Mouse (Mus musculus) spleen, adult 12 weeks (tissue): ENCODE data around the gene Adgrd1.

Experiments used
- DNase-seq: peaks from one replicate; pipeline ENCODE4 v3.0.0; 2022; ENCODE audit warnings: low spot score

The Adgrd1 gene

DNA sequence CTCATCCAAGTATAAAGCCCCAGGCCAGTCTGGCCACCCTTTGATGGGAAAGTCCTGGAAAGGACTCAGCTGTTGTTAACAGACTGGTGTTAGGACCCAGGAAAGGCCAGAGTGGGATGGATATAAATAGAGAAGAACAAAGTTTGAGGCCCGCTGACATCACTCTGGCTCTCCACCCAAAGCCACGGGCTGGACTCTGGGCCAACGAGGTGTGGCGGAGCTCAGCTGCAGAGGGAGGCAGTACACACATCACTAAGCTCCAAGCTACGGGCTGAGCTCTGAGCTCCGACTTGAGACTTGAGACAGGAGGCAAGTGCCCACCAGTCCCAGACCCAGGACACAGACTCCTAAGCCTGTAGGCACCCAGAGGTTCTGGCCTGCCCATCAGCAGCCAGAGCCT is at the start of gene Adgrd1:
Adgrd1 (plus strand) TSS at position 240 of the 400 bp plus-strand sequence.
- no peak for DNase-seq

DNA sequence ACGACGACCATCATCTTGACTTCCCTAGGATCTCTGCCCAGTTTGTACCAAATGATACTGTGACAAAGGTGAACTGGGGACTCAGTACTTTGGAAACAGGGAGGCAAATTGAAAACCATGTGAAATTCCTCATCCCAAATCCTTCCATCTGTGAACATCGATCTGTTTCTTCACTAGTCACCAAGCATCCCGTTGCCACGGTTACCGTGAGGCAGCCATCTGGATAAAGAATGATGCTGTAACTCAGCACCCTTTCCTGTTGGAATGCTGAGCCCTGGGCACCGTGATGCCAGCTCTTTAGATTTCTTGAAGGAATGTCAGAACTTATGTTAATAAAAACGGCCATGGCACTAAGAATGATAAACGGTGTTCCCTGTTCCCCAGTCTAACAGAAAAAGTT is 47.2 kb upstream of the Adgrd1 start:
- DNase-seq, result no peak

DNA sequence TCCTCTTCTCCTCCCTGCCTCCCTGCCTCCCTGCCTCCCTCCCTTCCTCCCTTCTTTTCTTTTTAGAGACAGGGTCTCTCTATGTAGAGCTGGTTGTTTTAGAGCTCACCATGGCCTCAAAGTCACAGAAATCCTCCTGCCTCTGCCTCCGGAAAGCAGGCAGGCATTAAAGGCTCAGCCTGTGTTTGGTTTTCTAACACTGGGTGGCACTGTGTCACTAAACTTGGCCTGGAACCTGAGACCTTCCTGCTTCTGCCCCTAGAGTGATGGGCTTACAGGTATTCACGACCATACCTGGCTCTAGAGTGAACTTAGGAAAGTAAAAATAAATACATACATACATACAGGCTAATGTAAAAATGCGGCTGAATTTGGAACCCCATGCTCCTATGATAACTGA is 44.6 kb upstream of the Adgrd1 start:
- DNase-seq, result no peak

DNA sequence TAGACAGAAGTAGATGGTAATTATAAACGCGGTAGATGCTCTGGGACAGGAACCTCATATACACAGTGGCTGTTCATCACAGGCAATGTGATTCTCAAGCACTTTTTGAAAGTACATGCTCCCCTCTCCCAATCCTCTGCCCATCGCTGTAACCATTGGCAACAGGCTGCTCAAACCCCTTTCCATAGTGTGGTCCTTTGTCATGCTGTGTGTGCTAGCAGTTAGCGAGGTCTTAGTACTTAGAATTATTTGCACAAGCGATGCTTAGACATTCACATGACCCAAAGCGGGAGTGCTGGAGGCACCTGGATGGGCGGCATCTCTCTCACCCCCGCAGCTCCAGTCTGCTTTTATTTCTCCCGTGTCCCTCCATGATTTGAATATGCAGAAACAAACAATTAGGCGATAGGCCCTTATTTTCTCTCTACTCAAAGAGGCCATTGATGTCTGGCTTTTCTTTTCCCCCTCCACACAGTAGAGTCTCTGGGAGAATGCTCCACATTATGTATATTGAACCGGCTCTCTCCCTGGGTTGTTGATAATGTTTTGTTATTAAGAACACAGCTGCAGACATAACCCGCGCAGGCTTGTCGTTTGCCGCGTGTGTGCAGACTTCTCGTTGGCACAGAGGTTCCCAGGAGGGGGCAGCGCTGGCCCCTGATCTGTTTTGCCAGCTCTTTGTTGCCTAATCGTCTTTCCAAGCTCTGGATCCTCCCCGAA is 43.8 kb upstream of the Adgrd1 start:
- DNase-seq, result no peak

DNA sequence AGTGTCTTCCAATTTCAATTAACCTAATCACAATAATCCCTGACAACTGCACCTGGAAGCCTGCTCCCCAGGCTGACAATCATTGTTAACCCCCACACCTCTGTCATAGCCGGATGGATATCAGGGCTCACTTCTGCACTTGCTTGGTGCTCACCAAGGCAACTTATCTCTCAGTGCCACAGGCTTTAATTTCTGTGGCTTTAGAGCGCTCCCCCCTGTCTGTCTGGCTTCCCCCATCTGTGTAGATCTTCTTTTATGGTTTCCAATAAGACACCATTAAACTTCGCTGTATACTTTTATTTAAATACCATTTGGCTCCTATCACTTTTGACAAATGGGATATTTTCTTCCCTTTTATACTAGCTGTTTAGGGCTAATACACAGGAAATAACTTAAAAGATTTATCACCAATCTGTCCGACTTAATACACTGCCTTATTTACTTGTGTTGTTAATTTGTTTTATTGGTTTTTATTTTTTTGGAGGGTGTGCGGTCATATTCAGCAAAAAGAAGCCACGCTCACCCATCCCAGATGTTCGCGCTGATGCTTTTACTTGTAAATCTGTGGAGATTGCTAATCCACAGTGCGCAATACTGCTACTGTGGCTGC is 41.8 kb upstream of the Adgrd1 start:
- DNase-seq, result no peak

DNA sequence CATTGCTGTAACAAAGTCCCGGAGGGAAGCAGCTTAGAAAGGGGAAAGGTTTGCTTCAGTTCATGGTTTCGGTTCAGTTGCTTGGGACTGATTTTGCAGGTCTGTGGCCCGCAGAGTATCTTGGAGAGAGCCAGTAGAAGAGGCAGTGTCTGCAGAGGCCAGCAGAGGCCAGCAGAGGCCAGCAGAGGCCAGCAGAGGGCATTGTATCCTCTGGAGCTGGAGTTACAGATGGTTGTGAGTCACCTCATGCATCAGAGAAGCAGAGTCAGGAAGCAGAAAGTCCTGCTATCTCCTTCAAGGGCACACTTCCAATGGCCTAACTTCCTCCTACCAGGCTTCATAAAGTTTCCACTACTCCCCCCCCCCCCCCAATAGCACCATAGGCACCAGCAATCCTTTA is 37.4 kb upstream of the Adgrd1 start:
- no peak for DNase-seq

DNA sequence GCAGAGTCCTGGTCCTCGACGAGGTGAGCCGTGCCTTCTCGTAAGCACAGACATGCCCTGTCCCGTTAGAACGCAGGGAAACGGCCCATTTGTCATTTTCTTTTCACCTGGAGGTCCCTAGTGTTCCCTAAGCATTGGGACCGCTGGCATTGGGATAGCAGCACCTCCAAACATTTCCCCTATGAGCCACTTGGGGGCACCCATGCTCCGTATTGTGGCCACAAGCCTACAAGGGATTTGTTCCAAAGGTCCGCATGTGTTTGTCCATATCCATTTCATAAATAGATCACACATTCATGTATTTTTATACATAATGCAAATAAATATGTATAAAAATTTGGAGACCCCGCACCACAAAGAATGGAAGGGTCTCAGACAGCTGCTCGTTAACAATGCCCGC is 35.0 kb upstream of the Adgrd1 start:
- DNase-seq, result no peak

DNA sequence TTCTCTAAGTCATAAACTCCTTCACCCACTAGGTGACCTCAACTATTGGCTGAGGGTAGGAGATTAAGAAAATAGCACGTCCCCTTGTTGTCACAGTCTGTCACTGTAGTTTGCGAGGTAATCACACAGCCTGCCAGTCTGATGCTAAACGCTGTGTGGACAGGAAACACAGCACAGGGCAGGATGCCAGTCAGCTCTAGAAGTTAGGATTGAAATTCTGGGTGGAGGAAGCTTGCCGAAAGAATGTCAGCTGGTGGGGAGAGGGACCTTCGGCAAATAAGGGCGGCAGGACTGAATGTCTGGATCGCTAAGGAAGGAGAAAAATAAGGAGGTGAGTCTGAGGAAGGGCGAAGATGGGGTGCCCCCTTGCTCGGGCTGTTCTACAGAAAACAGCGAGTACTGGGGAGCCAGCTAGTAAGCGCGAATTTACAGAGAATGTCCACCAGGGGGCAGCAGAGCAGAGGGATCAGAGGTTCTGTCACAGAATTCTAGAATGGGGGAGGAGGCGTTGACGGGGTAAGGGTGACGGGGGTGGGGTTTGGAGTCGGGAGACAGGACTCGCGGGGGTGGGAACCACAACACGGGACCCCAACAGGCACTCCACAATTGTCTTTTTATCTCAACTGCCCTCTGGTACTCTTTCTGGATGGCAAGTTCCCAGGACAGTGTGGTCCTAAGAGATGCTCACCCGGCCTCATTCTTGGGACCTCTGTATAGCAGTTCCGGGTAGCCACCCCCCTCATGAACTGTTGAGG is 33.3 kb upstream of the Adgrd1 start:
- DNase-seq, result peak; percentile 48

DNA sequence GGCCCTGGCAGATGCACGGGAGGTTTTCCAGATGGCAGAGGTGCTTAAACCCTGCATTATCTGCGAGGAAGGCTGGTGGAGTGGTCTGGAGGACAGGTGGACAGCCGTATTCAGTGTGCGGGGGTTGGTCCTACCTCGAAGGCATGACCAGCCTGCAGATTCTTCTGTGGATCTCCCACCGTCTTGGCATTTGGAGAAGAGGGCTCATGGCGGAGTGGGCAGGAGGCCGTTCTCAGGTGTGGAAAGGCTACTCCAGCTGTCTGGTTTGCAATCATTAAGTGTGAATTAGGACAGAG is 32.8 kb upstream of the Adgrd1 start:
- DNase-seq, result no peak

DNA sequence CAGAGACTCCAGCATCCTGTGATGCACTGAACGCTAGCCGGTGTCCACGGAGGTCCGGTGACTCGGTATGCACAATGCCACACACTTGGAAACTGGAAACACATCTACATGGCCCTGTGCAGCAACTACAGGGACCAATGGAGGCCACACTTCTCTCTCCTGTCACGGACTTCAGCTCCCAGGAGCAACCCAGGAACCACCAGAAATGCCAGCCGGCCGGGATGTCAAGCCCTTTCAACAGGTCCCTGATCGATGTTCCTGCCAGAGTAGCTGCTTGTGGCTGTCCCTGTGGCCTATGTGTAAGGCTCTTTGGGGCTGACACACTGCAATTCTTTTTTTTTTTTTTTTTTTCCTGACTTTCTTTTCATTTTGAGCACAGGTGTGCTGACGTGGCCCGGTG is 32.4 kb upstream of the Adgrd1 start:
- no peak for DNase-seq

DNA sequence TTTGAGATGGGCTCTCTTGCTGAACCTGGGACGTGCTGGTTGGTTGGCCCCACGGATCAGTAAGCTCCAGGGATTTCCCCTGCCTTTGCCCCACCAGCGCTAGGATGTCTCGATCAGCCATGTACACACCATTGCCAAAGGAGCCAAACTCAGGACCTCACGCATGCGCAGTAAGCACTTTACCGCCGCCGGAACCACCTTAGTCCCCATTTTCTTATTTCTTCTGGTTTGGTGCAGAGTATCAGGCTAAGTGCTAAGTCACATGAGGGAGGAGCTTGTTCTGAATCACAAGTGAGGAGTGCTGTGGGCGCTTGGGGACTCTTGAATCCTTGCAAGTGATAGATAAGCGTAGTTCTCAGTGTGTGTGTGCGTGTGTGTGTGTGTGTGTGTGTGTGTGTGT is 31.2 kb upstream of the Adgrd1 start:
- DNase-seq, result no peak

DNA sequence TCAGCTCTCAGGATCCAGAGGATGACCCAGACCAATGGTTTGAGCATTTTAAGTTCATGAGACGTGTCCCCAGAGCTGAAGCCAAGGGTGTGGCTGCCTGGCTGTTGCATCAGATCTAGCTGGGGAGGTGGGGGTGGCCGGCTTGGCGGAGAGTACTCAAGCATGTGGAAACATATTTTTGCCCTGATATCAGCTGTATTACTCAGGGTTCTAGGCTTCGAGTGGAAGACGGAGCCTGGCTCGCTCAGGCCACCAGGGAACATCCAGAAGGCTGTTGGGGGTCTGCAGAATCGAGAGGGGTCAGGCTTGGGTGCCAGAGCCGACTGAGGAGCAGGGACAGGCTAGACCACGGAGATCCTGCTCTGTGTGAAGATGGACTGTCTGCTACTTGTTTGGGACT is 30.6 kb upstream of the Adgrd1 start:
- DNase-seq, result no peak

DNA sequence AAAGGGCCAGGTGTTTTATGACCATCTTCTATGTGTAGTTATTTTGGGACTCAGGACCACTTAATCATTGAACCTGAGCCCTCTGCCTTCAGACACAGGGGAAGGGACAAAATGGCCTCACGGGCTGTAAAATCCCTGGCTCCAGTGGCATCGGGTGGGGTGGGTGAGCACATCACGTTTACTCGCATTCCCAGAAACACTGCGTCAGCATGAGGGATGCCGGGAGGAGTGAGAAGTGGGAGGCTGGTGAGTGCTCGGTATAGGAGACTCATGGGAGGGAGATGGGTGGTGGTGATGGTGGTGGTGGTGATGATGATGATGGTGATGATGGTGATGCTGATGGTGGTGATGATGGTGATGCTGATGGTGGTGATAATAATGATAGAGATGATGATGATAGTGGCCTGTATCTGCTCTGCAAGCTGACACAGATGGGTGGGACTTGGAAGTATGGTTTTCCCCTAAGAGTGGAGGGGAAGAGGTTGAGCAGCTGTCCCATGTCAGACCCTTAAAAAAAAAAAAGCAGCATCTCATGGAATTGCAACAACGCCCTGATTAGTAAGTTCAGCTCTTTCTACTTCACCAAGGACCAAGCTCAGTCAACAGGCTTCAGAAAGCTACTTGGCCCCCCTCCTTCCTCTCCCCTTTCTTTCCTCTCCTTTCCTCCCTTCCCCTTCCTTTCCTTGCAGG is 29.9 kb upstream of the Adgrd1 start:
- DNase-seq, result no peak

DNA sequence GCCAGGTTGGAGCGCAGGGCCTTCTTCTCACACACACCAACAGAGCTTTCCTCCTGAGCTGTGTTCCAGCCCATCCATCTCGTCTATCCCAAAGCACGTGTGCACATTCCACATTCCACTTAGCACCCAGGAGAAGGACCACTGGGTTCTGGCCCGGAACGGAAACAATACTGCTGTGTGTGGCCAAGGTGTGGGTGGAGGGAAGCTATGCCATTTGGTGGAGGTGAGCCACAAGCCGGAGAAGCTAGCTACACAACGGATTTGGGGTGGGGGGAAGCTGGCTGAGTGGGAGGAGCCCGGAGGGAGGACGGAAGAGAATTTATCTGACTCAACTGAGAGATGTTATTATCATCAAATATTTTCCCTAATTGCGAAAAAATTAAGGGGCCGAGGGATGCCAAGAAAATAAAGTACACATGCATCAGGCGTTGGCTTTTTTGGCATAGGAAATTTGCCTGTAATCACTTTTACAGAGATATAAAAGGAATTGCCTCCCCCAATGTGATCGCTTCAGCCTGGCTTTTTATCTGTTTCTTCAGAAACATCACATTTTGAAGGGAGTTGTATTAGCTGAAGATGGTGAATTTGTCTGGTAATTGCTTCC is 29.2 kb upstream of the Adgrd1 start:
- DNase-seq, result no peak

DNA sequence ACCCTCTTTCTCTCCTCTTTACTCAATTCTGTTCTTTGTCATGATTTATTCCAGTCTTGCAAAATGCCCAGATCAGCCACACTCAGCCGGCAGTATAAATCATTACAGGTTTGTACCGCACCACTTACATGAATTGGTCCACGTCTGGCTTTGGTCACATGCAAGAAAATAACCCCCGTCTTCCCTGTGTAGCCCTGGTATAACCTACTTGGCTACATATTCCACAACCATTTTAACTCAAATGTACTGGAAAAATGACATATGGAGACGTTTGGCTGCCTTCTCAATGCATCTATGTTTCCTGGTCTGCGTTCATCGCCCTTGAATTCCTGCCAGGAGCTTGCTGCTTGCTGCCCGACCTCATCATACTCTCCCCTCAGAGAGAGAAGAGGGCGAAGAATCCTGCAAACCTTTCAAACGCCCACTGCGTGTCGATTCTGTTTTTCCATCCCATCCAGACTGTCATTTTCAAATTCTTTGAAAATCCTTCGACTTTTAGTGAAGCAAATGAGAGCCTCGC is 24.7 kb upstream of the Adgrd1 start:
- no peak for DNase-seq

DNA sequence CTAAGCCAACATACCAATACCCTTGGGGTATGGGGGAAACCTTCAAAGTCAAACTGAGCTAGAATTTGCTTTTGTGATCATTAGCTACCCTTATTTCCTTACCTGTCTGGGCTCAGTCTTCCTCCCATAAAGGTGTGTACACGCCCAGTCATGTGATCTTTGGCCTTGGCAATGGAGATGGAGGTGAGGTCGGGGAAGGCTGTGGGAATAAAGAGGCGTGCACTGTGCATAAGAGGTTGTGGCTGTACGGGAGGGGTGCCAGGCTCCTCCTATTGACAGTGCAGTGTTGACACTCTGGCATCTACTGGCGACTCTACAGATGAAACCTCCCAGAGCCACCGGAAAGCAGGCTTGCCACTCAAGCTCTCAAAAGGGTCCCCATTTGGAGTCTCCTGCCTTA is 23.1 kb upstream of the Adgrd1 start:
- DNase-seq, result no peak

DNA sequence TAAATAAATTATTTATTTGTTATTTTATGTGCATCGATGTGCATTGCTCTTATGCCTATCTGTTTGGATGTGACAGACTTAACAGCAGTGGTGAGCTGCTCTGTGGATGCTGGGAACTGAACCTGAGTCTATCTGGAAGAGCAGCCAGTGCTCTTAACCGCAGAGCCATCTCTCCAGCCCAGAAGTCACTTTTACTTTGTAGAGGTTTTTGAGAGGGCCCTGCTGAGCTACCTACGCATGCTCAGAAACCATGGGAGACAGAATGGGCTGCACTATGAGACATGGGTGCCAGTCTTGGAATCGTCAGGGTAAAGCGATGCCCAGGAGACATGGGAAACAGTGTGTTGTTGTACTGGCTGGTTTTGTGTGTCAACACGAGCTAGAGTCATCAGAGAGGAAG is 20.5 kb upstream of the Adgrd1 start:
- DNase-seq, result no peak

DNA sequence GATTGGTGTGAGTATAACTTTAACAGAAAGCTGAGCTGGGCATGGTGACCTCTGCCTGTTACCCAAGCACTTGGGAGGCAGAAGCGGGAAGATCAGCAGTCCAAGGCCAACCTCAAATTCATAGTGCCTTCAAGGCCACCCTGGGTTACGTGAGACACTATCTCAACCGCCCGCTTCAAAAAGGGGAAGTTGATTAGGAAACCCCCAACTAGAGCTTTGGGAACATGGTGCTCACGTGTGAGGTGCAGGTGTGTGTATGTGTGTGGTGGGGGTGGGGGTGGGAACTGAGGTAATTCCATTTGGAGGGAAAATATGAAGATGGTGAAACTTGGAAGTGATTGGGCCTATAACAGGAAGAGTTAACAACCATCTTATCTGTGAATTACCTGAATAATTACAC is 19.3 kb upstream of the Adgrd1 start:
- DNase-seq, result no peak

DNA sequence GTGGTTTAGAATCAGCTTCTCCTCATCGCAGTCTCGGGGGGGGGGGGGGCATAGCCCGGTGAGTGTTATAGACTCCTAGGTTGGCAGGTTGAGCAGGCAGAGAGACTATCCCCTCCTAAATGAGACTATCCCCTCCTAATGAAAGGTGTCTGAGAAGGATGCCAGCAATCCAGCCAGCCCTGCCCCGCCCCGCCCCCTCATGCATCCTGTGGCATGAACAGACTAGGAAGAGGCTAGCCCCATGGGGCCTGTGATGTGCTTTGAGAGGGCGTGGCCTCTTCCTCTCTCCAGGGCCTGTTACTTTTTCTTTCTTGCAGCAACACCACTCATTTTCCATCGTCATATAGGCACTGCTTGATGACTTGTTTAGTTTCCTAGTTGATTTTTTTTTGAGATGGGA is 15.0 kb upstream of the Adgrd1 start:
- DNase-seq, result no peak

DNA sequence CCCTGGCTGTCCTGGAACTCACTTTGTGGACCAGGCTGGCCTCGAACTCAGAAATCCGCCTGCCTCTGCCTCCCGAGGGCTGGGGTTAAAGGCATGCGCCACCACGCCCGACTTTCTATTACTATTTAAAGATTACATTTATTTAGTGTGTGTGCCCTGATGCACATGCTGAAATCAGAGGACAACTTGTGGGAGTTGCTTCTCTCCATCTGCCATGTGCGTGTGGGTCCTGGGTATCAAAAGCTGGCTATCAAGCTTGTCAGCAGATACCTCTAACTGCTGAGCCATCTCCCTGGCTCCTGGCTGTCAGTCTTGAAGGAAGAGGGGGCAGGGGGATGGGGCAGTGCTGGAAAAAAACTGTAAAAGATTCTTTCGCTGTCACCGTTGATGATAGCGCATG is 11.4 kb upstream of the Adgrd1 start:
- DNase-seq, result no peak

DNA sequence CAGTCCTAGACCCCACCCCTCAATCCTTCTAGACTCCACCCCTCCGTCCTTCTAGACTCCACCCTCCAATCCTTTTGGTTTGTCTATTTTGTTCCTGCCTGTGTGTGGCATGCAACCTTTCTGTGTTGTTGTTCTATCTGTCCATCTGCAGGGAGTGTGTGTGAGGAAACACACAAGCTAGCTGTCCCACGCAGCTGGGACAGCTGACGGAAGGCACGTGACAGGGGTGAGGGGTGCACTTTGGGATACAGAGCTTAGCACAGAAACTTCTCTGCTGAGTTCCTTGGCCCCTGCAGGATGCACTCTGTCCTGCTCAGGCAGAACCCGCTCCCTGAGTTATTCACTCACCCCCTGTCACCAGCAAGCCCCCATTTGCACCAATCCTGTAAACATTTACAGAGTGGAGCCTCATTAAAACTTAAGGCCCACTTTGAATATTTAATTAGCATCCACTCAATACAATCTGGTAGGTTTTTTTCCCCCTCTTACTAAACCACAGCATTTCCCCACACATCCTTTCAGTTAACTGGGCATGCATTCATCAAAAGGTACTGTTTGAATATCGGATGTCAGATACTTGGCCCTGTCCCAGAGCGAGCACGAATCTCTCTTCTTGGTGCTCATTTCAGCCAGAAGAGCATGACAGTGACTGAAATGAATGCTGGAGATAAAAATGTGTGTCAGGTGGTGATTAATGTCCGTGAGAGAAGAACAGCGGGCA is 4.0 kb upstream of the Adgrd1 start:
- DNase-seq, result no peak

DNA sequence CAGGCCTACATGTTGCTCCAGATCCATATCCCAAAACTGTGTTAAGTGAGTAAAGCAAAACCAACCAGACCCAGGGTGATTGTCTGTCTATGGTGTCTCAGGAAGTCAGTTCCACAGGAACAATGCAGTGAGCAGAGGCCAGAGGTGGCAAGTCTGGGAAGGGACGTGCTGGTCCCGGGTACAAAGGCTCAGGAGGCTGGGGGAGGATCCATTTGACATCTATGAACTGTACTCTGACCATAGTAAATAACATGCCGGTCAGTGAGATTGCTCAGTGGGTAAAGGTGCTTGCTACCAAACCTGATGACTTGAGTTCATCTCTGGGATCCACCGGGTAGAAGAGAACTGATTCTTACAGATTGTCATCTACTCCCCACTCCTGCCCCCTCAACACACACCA is 3.4 kb upstream of the Adgrd1 start:
- DNase-seq, result no peak
